In genomic region chr4:145026449-145026851, GRCm38 (mm10) we compare ENCODE assay signal across 8 mouse cellular contexts.
DNase-seq lines count a peak whose midpoint lies in the region; ATAC-seq lines count a peak whose summit lies in the region.

No protein-coding gene starts in this region.

- H3K9me3 ChIP-seq in embryonic facial prominence, embryonic 10.5 days, result no peaks in the 10 kb centered on the region

- no peaks in the 10 kb centered on the region for H3K27me3 ChIP-seq in embryonic facial prominence, embryonic 10.5 days (replicated peaks; ENCODE audit: low read depth, poor library complexity, severe bottlenecking)

- no peaks in the 10 kb centered on the region; the same call in 1 of the 2 replicates for H3K36me3 ChIP-seq in embryonic facial prominence, embryonic 10.5 days (replicated peaks)

- H3K4me1 ChIP-seq in embryonic facial prominence, embryonic 10.5 days, result peaks cover 30% of the 10 kb centered on the region

- no peak overlapping the region for H3K4me3 ChIP-seq in embryonic facial prominence, embryonic 10.5 days

- intact Hi-C loops in gastrocnemius, postnatal 14 days (cut with DNase I; ENCODE audit: low total_unique reads), result no loop called here
- intact Hi-C loops in left cerebral cortex, postnatal 14 days (cut with DNase I), result no loop called here

- H3K27ac ChIP-seq in embryonic facial prominence, embryonic 10.5 days (replicated peaks), result 0 out of 2 replicates have a peak overlapping the region, but pooled peaks have one; percentile 3

- 63% methylated on average over 7 of the region's 7 CpGs for WGBS in embryonic facial prominence, embryonic 10.5 days

- no peak for ATAC-seq in frontal cortex, adult (ENCODE audit: low TSS enrichment)

- peak; percentile 24 for DNase-seq in gastrocnemius, postnatal 14 days
- DNase-seq in gastrocnemius, postnatal 10 days, result no peak
- peak; percentile 35 for DNase-seq in embryonic facial prominence, embryonic 10.5 days (ENCODE audit: low spot score)
- DNase-seq in kidney, adult 9 months, result peak; percentile 74
- DNase-seq in lung, postnatal 25 days (ENCODE audit: low spot score), result peak; percentile 74
- no peak for DNase-seq in left cerebral cortex, postnatal 14 days (ENCODE audit: low spot score in 2 of 2)
- DNase-seq in layer of hippocampus, postnatal 10 days (ENCODE audit: low spot score in 2 of 2), result no peak

Comparison
In these comparisons a context has a peak if more than half of its experiments do, and no peak if none do; other contexts are left out.
1. DNase-seq: peak in gastrocnemius, postnatal 14 days (single experiment), embryonic facial prominence, embryonic 10.5 days (single experiment), kidney, adult 9 months (single experiment) and lung, postnatal 25 days (single experiment); none in gastrocnemius, postnatal 10 days (single experiment), left cerebral cortex, postnatal 14 days (0 of 2) and layer of hippocampus, postnatal 10 days (0 of 2).